Mouse (Mus musculus) heart, embryonic 16.5 days (tissue): ENCODE results near the gene Tmem81. TPM values are rescaled to one million over a fixed set of nuclear protein-coding genes. Genes with fewer than 3 reads are reported as not detected.
A peak's percentile ranks its signal among the peaks of the same experiment; 100 is the strongest.

Source experiments
- ATAC-seq: fragments of 200-750 bp; cut with Nextera tagmentation; replicated peaks from 2 replicates; pipeline ENCODE4 v1.8.0; 2017; ENCODE audit warnings: moderate number of reproducible peaks; ENCODE audit not compliant: insufficient read depth, low FRiP score; ENCODE audit errors: extremely low read depth
- H3K27ac ChIP-seq: fragments of 300-500 bp; sonication (generic); 2 replicates; pipeline ENCODE4 v1.5.1; 2014; ENCODE audit warnings: mild to moderate bottlenecking, low read length, control low read depth, moderate library complexity
- H3K27me3 ChIP-seq: fragments of 300-500 bp; sonication (generic); 2 replicates; pipeline ENCODE4 v1.6.1; 2014; ENCODE audit warnings: low read length, mixed read lengths; ENCODE audit not compliant: control insufficient read depth, insufficient read depth
- H3K36me3 ChIP-seq: fragments of 300-500 bp; sonication (generic); 2 replicates; pipeline ENCODE4 v1.6.1; 2014; ENCODE audit not compliant: control insufficient read depth, insufficient read depth
- H3K4me1 ChIP-seq: fragments of 300-500 bp; sonication (generic); 2 replicates; pipeline ENCODE4 v1.6.1; 2014; ENCODE audit warnings: low read length, mixed read lengths; ENCODE audit not compliant: control insufficient read depth, insufficient read depth
- H3K4me2 ChIP-seq: fragments of 300-500 bp; sonication (generic); 2 replicates; pipeline ENCODE4 v1.6.1; 2014; ENCODE audit warnings: low read depth, mild to moderate bottlenecking, control low read depth, low read length
- H3K4me3 ChIP-seq: fragments of 300-500 bp; sonication (generic); 2 replicates; pipeline ENCODE4 v1.5.1; 2014; ENCODE audit warnings: mild to moderate bottlenecking, control low read depth, low read length
- H3K9ac ChIP-seq: fragments of 300-500 bp; sonication (generic); 2 replicates; pipeline ENCODE4 v1.6.1; 2014; ENCODE audit warnings: low read length, control low read depth
- H3K9me3 ChIP-seq: fragments of 300-500 bp; sonication (generic); replicated peaks from 2 replicates; pipeline ENCODE4 v1.6.1; 2016; ENCODE audit warnings: low read length; ENCODE audit not compliant: control insufficient read depth
- WGBS: fragments of 180-500 bp; shearing (Covaris S2); extraction: QIAGEN DNeasy Blood & Tissue Kit; methylation state at CpG from one replicate; pipeline ENCODE4 v1.1.7; 2014; 5-methylcytosine and 5-hydroxymethylcytosine counted together
- polyA plus RNA-seq: library from polyadenylated mRNA; unstranded; fragments of >200 nt; fragmentation: Nextera tagmentation; extraction: Ambion mirVana; gene quantifications from 2 replicates; pipeline ENCODE4 v1.2.1, GENCODE M21; 2015

The Tmem81 gene
- polyA plus RNA-seq, 1 experiment from 2014 or later = 0.80 TPM

- H3K4me2 ChIP-seq = no peak overlapping the region
- H3K9me3 ChIP-seq = no peaks in the 10 kb centered on the region
- no peak overlapping the region for H3K9ac ChIP-seq
- H3K4me1 ChIP-seq = no peaks in the 10 kb centered on the region
- H3K36me3 ChIP-seq = peaks cover 8% of the 10 kb centered on the region
- 45% methylated on average over 8 of the region's 8 CpGs for WGBS
- no peak overlapping the region for H3K4me3 ChIP-seq
- H3K27me3 ChIP-seq = peaks cover 3% of the 10 kb centered on the region; the same call in 1 of the 2 replicates
- no peak overlapping the region for H3K27ac ChIP-seq
- no peak for ATAC-seq
These were observed 5.5 kb downstream of the Tmem81 start for GRCm38 (mm10) chr1:132511521-132511920.

GRCm38 (mm10) chr1:132512106-132512505 lies 6.1 kb downstream of the Tmem81 start:
- WGBS = 78% methylated on average over 8 of the region's 8 CpGs
- H3K4me2 ChIP-seq = no peak overlapping the region
- peaks cover 3% of the 10 kb centered on the region; the same call in 1 of the 2 replicates for H3K27me3 ChIP-seq
- H3K4me1 ChIP-seq = no peaks in the 10 kb centered on the region
- H3K4me3 ChIP-seq = no peak overlapping the region
- no peak overlapping the region for H3K9ac ChIP-seq
- H3K9me3 ChIP-seq = no peaks in the 10 kb centered on the region
- ATAC-seq = no peak
- peaks cover 8% of the 10 kb centered on the region for H3K36me3 ChIP-seq
- no peak overlapping the region for H3K27ac ChIP-seq

- no peak overlapping the region for H3K27ac ChIP-seq
- peaks cover 3% of the 10 kb centered on the region; the same call in 1 of the 2 replicates for H3K27me3 ChIP-seq
- ATAC-seq = no peak
- no peak overlapping the region for H3K4me3 ChIP-seq
- no peaks in the 10 kb centered on the region for H3K9me3 ChIP-seq
- H3K36me3 ChIP-seq = no peaks in the 10 kb centered on the region
- H3K4me1 ChIP-seq = no peaks in the 10 kb centered on the region
- WGBS = 91% methylated on average over 12 of the region's 12 CpGs
- H3K4me2 ChIP-seq = no peak overlapping the region
- no peak overlapping the region for H3K9ac ChIP-seq
These were observed 9.3 kb downstream of the Tmem81 start for GRCm38 (mm10) chr1:132515339-132515738.

- peaks cover 3% of the 10 kb centered on the region; the same call in 1 of the 2 replicates for H3K27me3 ChIP-seq
- H3K4me1 ChIP-seq = no peaks in the 10 kb centered on the region
- WGBS = 82% methylated on average over 11 of the region's 11 CpGs
- no peak for ATAC-seq
- H3K9me3 ChIP-seq = no peaks in the 10 kb centered on the region
- no peaks in the 10 kb centered on the region for H3K36me3 ChIP-seq
- no peak overlapping the region for H3K4me2 ChIP-seq
- H3K4me3 ChIP-seq = no peak overlapping the region
- H3K9ac ChIP-seq = no peak overlapping the region
- no peak overlapping the region for H3K27ac ChIP-seq
These were observed 10.7 kb downstream of the Tmem81 start for GRCm38 (mm10) chr1:132516776-132517175.

- H3K36me3 ChIP-seq = no peaks in the 10 kb centered on the region
- H3K4me2 ChIP-seq = no peak overlapping the region
- no peaks in the 10 kb centered on the region for H3K4me1 ChIP-seq
- no peak overlapping the region for H3K27ac ChIP-seq
- WGBS = 71% methylated on average over 18 of the region's 18 CpGs
- peaks cover 6% of the 10 kb centered on the region for H3K27me3 ChIP-seq
- no peak for ATAC-seq
- H3K4me3 ChIP-seq = no peak overlapping the region
- H3K9me3 ChIP-seq = no peaks in the 10 kb centered on the region
- H3K9ac ChIP-seq = no peak overlapping the region
These were observed 12.6 kb downstream of the Tmem81 start for GRCm38 (mm10) chr1:132518621-132519020.

GRCm38 (mm10) chr1:132519734-132520133 lies 13.7 kb downstream of the Tmem81 start:
- Histone ChIP-seq H3K36me3 (no peaks in the 10 kb centered on the region), H3K9ac (no peak overlapping the region), H3K9me3 (no peaks in the 10 kb centered on the region), H3K27ac (no peak overlapping the region), H3K4me3 (no peak overlapping the region), H3K4me1 (no peaks in the 10 kb centered on the region), H3K4me2 (no peak overlapping the region), H3K27me3 (peaks cover 3% of the 10 kb centered on the region)
- WGBS = 88% methylated on average over 11 of the region's 11 CpGs
- ATAC-seq = no peak

GRCm38 (mm10) chr1:132520764-132521163 lies 14.7 kb downstream of the Tmem81 start:
- H3K4me2 ChIP-seq = no peak overlapping the region
- peaks cover 3% of the 10 kb centered on the region for H3K27me3 ChIP-seq
- 30% methylated on average over 3 of the region's 6 CpGs for WGBS
- H3K4me1 ChIP-seq = no peaks in the 10 kb centered on the region
- no peaks in the 10 kb centered on the region for H3K9me3 ChIP-seq
- H3K9ac ChIP-seq = no peak overlapping the region
- ATAC-seq = peak; percentile 56; the same call in 1 of the 2 replicates
- H3K4me3 ChIP-seq = no peak overlapping the region
- H3K27ac ChIP-seq = no peak overlapping the region
- H3K36me3 ChIP-seq = no peaks in the 10 kb centered on the region

GRCm38 (mm10) chr1:132523048-132523447 lies 17.0 kb downstream of the Tmem81 start:
- Histone ChIP-seq H3K36me3 (no peaks in the 10 kb centered on the region), H3K4me1 (no peaks in the 10 kb centered on the region), H3K27ac (no peak overlapping the region), H3K4me2 (no peak overlapping the region), H3K9me3 (no peaks in the 10 kb centered on the region), H3K9ac (no peak overlapping the region), H3K4me3 (no peak overlapping the region), H3K27me3 (peaks cover 6% of the 10 kb centered on the region)
- no peak for ATAC-seq
- WGBS = 79% methylated on average over 8 of the region's 8 CpGs

GRCm38 (mm10) chr1:132523920-132524319 lies 17.9 kb downstream of the Tmem81 start:
- H3K36me3 ChIP-seq = no peaks in the 10 kb centered on the region
- 27% methylated on average over 4 of the region's 4 CpGs for WGBS
- no peak for ATAC-seq
- H3K27ac ChIP-seq = no peak overlapping the region
- H3K4me1 ChIP-seq = no peaks in the 10 kb centered on the region
- no peak overlapping the region for H3K4me3 ChIP-seq
- H3K9me3 ChIP-seq = no peaks in the 10 kb centered on the region
- H3K9ac ChIP-seq = no peak overlapping the region
- peaks cover 9% of the 10 kb centered on the region for H3K27me3 ChIP-seq
- H3K4me2 ChIP-seq = no peak overlapping the region
